Mouse (Mus musculus) stomach, postnatal 0 days (tissue): ENCODE results near the gene Ush2a.

Experiments
- CTCF ChIP-seq: IDR thresholded peaks from 2 replicates; pipeline ENCODE4 v1.5.1; 2016; ENCODE audit warnings: antibody characterized with exemption, low read depth, mild to moderate bottlenecking, moderate library complexity
- EP300 ChIP-seq: optimal IDR thresholded peaks from 2 replicates; pipeline ENCODE3; 2016; ENCODE audit warnings: antibody characterized with exemption

DNA sequence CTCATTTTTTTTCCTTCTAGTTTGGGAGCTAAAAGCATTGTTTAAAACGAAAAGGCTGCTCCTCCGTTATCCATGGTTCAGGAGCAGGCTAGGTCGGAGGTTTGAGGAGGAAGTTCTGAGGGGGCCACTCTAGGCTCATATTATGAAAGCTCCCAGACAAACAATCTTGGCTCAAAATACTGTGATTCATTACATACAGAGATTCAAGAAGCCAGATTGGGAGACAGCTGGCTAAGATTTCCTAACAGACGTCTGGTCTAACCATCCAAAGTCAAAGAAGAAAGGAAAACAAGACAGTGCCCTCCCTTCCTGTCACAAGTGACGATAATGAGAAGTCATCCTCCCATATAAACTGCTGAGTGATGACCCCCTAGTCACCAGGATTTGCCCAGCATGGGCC lies 354.7 kb downstream of the Ush2a start:
- no peak for TF ChIP-seq CTCF
- TF ChIP-seq EP300: no peak
